Mouse (Mus musculus): Measurements from ENCODE around the gene Bcl7b.

DNA sequence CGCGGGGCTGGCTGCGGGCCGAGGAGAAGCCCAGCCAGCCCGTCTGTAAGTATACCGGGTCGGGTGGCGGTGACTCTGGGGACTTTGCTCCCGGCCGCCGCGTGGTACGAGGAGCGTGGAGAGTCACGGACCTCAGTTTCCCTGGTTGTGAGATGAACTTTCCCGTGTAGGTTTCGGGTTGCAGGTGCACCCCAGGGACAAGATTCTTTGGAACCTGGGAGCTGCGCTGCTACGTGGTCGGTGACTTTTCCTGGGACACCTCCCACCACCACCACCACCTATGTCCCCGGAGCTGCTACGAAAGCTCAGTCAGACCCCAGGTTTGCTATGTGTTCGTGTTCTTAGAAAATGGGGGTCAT is 18.3 kb upstream of the Bcl7b start:
- TF ChIP-seq CTCF (IDR thresholded peaks at IDR 0.05; ENCODE audit: insufficient read depth, low read length) (no peak), POLR2A (IDR thresholded peaks at IDR 0.05; ENCODE audit: borderline replicate concordance, extremely low read depth, low read depth, low read length) (no peak)

Data from lung, adult 2 months (tissue).